Mouse (Mus musculus) forebrain, embryonic 13.5 days (tissue): ENCODE measurements at regions not wholly inside any gene's neighbourhood (a gene's known extent, or its start where the extent isn't known, plus 50 kb on each side); places are given as distances from the start of the nearest gene placed in this dataset.

ENCODE experiments used
- ATAC-seq: fragments of 200-750 bp; cut with Nextera tagmentation; 2 replicates; pipeline ENCODE4 v1.8.0; 2017
- H3K27ac ChIP-seq: fragments of 300-500 bp; sonication (generic); 2 replicates; pipeline ENCODE4 v1.5.1; 2015; ENCODE audit warnings: inconsistent platforms, mild to moderate bottlenecking, moderate library complexity
- H3K27me3 ChIP-seq: fragments of 300-500 bp; sonication (generic); 2 replicates; pipeline ENCODE4 v1.6.1; 2015; ENCODE audit warnings: mild to moderate bottlenecking, inconsistent platforms
- H3K36me3 ChIP-seq: fragments of 300-500 bp; sonication (generic); 2 replicates; pipeline ENCODE4 v1.6.1; 2015; ENCODE audit warnings: mild to moderate bottlenecking, inconsistent platforms; ENCODE audit not compliant: poor library complexity, severe bottlenecking
- H3K4me1 ChIP-seq: fragments of 300-500 bp; sonication (generic); 2 replicates; pipeline ENCODE4 v1.6.1; 2015; ENCODE audit warnings: inconsistent platforms
- H3K4me2 ChIP-seq: fragments of 300-500 bp; sonication (generic); 2 replicates; pipeline ENCODE4 v1.6.1; 2015; ENCODE audit warnings: inconsistent platforms, mild to moderate bottlenecking, moderate library complexity
- H3K4me3 ChIP-seq: fragments of 300-500 bp; sonication (generic); 2 replicates; pipeline ENCODE4 v1.5.1; 2015; ENCODE audit warnings: mild to moderate bottlenecking, inconsistent platforms
- H3K9ac ChIP-seq: fragments of 300-500 bp; sonication (generic); 2 replicates; pipeline ENCODE4 v1.6.1; 2015; ENCODE audit warnings: mild to moderate bottlenecking, inconsistent platforms
- H3K9me3 ChIP-seq: fragments of 300-500 bp; sonication (generic); replicated peaks from 2 replicates; pipeline ENCODE4 v1.6.1; 2016; ENCODE audit warnings: inconsistent platforms
- WGBS: fragments of 180-500 bp; shearing (Covaris S2); methylation state at CpG from one replicate; pipeline ENCODE4 v1.1.7; 2015; 5-methylcytosine and 5-hydroxymethylcytosine counted together

DNA sequence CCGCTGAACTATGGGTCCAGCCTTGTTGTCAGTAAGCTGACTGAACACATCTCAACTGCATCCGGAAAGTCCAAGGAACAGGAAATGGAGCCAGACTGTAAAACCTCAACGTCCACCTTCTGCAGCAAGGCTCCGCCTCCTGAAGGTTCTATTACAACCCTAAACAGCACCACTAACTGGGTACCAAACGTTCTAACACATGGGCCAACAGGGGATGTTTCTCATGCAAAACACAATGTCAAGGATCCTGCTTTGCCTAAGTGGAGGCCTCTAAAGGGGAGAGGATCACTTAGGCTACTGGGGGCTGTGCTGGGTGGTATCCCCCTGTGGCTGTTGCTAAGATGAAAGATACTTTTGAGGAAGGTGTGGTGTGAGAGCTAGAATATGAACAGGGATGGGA lies 51.0 kb upstream of the Stt3b start:
- no peak overlapping the region for H3K4me3 ChIP-seq
- H3K4me2 ChIP-seq = no peak overlapping the region
- H3K36me3 ChIP-seq = no peaks in the 10 kb centered on the region
- H3K4me1 ChIP-seq = no peaks in the 10 kb centered on the region
- H3K9ac ChIP-seq = no peak overlapping the region
- WGBS = 80% methylated on average over 5 of the region's 5 CpGs
- ATAC-seq = no peak
- no peak overlapping the region for H3K27ac ChIP-seq
- peaks cover 6% of the 10 kb centered on the region; the same call in 1 of the 2 replicates for H3K9me3 ChIP-seq
- no peaks in the 10 kb centered on the region for H3K27me3 ChIP-seq

DNA sequence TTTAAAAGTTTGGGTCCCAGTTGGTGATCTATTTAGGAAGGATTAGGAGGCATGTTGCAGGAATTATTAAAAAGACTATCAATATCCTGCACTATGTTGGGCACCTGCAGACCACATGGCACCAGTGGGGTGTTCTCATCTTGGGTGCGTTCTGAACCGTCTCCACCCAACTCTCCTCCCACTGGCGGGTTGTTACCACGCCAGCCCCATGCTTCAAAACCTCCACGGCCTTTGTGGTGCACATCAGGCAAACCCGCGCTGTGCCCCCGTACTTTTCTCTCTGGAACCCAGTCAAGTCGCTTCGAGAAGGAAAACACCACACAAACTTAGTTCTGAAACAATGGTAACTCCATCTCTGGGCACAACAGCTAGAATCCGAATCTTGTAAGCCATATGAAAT lies 51.7 kb upstream of the Stt3b start:
- Histone ChIP-seq H3K4me1 (no peaks in the 10 kb centered on the region), H3K4me3 (no peak overlapping the region), H3K36me3 (no peaks in the 10 kb centered on the region), H3K9ac (no peak overlapping the region), H3K27me3 (no peaks in the 10 kb centered on the region), H3K9me3 (peaks cover 6% of the 10 kb centered on the region; the same call in 1 of the 2 replicates), H3K4me2 (no peak overlapping the region), H3K27ac (no peak overlapping the region)
- 90% methylated on average over 11 of the region's 11 CpGs for WGBS
- ATAC-seq = no peak

DNA sequence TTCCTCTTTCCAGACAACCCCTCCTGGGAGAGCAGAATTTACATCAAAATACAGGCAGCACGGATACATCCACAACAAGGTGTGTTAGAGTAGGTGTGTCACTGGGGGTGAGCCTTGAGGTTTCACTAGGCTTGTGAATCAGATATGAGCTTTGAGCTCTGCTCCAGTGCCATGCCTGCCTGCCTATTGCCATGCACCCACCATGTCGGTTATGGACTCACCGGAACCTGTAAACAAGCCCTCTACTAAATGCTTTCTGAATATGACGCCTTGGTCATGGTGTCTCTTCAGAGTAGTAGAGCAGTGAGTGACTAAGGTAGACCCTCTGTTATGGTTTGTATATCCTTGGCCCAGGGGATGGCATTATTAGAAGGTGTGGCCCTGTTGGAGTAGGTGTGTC lies 52.3 kb upstream of the Stt3b start:
- no peaks in the 10 kb centered on the region for H3K36me3 ChIP-seq
- ATAC-seq = no peak
- H3K4me2 ChIP-seq = no peak overlapping the region
- H3K4me3 ChIP-seq = no peak overlapping the region
- H3K4me1 ChIP-seq = no peaks in the 10 kb centered on the region
- H3K27me3 ChIP-seq = no peaks in the 10 kb centered on the region
- no peak overlapping the region for H3K9ac ChIP-seq
- H3K27ac ChIP-seq = no peak overlapping the region
- H3K9me3 ChIP-seq = peaks cover 6% of the 10 kb centered on the region; the same call in 1 of the 2 replicates
- 86% methylated on average over 4 of the region's 4 CpGs for WGBS

DNA sequence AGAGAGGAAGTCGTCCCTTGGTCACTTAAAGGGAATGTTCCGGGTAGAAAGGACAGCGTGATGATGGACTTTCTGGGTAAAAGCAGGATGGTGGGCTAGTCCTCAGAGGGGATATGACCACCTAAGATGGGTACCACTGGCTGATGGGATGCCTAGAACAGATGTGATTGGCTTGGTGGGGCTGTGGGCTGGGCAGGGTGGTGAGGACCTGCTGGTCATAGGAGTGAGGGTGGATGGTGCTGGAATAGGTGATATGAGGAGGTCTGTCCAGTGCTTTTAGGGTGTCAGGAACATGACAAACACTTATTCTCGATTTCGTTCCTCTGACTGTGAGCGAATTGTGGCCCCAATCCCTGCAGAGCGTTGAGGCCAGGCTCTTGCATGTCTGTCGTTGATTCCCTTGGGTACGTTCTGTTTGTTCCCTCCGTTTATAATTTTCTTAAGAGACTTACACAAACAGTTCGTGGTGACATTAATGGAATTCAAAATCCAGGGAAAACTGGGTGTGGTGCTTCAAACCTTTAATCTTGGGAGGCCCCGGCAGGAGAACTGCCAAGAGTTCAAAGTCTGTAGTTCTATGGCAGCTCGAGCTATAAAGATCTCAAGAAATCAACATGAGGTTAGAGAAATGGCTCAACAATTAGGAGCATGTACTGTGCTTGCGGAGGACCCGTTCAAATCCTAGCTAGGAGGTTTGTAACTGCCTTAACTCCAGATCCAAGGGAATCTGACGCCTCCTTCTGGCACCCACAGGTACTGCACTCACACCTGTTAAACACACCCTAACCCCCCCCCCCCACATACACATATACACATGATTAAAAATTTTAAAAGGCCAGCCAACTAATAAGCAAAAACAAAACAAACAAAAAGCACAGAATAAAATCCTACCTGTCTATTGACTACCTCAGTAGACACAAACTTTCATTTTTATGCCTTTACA lies 55.0 kb upstream of the Stt3b start:
- Histone ChIP-seq H3K36me3 (no peaks in the 10 kb centered on the region), H3K9me3 (peaks cover 6% of the 10 kb centered on the region; the same call in 1 of the 2 replicates), H3K4me2 (no peak overlapping the region), H3K27ac (no peak overlapping the region), H3K9ac (no peak overlapping the region), H3K4me1 (no peaks in the 10 kb centered on the region), H3K27me3 (no peaks in the 10 kb centered on the region), H3K4me3 (no peak overlapping the region)
- 91% methylated on average over 16 of the region's 16 CpGs for WGBS
- ATAC-seq = no peak

DNA sequence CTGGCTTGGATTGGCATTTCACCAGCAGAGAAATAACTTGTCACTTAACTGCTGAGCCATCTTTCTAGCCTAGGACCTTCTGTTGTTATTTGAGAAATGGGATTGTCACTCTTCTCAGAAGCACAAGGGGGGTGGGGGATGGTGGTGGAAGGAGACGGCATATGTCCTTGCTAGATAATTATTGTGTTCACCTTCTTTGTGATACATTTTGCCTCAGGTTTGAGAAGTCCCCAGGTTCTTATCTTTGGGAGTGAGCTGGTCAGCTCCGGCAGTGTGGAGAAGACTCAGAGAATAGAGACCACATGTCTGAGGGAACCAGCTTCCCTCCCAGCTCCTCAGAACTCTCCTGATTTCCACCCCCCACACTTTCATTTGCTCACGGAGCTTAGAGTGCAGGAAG lies 57.6 kb upstream of the Stt3b start:
- Histone ChIP-seq H3K27me3 (no peaks in the 10 kb centered on the region), H3K4me1 (no peaks in the 10 kb centered on the region), H3K4me3 (no peak overlapping the region), H3K27ac (no peak overlapping the region), H3K4me2 (no peak overlapping the region), H3K36me3 (no peaks in the 10 kb centered on the region), H3K9me3 (peaks cover 6% of the 10 kb centered on the region; the same call in 1 of the 2 replicates), H3K9ac (no peak overlapping the region)
- ATAC-seq = no peak
- 79% methylated on average over 3 of the region's 3 CpGs for WGBS

DNA sequence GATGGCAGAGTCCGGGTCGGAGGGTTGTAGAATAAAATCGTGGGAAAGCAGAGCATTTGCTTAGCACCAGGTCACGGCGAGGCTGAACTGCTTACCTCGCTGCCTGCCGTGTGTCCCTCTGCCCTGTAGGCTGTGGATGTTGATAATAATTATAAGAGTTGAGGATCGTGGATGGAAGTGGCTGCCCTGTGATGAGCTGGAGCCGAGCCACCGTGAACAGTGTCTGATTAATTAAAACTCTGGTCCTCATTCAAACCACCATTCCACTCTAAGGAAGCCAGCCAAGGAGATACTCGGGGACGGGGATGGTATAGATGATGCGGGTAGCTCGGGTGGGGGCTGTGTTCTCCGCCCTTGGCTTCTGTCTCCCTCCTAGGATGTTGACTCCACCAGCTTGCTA lies 70.1 kb upstream of the Stt3b start:
- no peak overlapping the region for H3K27ac ChIP-seq
- peak overlapping the region; percentile 28; the same call in 1 of the 2 replicates for H3K4me2 ChIP-seq
- peaks cover 12% of the 10 kb centered on the region for H3K4me1 ChIP-seq
- no peak overlapping the region for H3K4me3 ChIP-seq
- H3K27me3 ChIP-seq = no peaks in the 10 kb centered on the region
- no peak overlapping the region for H3K9ac ChIP-seq
- no peaks in the 10 kb centered on the region for H3K36me3 ChIP-seq
- WGBS = 49% methylated on average over 15 of the region's 15 CpGs
- H3K9me3 ChIP-seq = no peaks in the 10 kb centered on the region
- ATAC-seq = peak; percentile 36; the same call in 1 of the 2 replicates

DNA sequence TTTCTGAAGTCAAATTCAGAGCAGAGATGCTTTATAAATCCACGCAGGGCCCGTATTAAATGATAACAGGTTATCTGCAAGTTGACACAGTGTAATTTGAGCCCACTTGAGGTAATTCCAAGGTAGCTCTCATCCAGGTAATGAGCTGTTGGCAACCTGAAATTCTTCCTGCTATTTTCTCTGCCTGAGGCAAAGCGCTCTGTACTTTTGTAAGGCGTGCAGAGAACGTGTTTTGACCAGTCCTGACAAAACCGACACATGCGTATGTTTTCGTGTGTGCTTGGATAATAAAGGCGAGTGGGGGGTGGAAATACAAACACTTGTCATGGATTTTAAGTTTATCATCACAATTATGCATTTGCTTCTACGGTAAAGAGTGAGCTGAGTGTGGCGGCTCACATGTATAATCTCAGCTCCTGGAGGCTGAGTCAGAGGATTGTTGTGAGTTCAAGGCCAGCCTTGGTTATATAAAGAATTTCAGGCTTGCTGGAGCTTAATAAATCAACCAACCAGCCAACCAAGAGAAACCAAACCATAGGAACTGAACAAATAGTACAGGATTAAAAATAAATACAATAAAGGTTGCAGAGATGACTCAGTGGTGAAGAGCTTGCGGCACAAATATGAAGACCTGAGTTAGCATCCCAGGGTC lies 72.7 kb upstream of the Stt3b start:
- Histone ChIP-seq H3K36me3 (no peaks in the 10 kb centered on the region), H3K9me3 (no peaks in the 10 kb centered on the region), H3K27ac (no peak overlapping the region), H3K27me3 (no peaks in the 10 kb centered on the region), H3K4me2 (no peak overlapping the region), H3K9ac (no peak overlapping the region), H3K4me1 (peaks cover 12% of the 10 kb centered on the region), H3K4me3 (no peak overlapping the region)
- 91% methylated on average over 12 of the region's 12 CpGs for WGBS
- ATAC-seq = no peak

DNA sequence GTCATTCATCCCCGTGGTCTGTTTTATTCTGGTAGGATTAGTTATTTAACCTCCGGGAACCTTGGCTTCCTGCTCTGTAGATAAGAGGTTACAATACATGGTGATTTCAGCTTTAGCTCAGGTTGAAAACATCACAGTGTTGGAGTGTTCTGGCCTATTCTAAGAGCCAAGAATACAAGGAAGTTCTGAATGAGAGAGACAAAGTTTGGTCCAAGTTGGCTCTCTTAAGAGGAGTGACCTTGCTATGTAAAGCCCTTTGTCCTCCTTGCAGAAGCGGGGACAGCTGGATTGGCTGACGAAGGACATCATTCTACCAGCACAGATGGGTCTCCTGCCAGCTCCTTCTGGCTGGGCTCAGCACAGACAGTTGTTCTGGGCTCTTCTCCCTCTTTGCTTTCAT lies 73.7 kb upstream of the Stt3b start:
- no peak overlapping the region for H3K9ac ChIP-seq
- H3K9me3 ChIP-seq = no peaks in the 10 kb centered on the region
- H3K4me1 ChIP-seq = peaks cover 12% of the 10 kb centered on the region
- no peaks in the 10 kb centered on the region for H3K27me3 ChIP-seq
- WGBS = 81% methylated on average over 4 of the region's 4 CpGs
- no peaks in the 10 kb centered on the region for H3K36me3 ChIP-seq
- ATAC-seq = no peak
- no peak overlapping the region for H3K27ac ChIP-seq
- H3K4me2 ChIP-seq = no peak overlapping the region
- H3K4me3 ChIP-seq = no peak overlapping the region

DNA sequence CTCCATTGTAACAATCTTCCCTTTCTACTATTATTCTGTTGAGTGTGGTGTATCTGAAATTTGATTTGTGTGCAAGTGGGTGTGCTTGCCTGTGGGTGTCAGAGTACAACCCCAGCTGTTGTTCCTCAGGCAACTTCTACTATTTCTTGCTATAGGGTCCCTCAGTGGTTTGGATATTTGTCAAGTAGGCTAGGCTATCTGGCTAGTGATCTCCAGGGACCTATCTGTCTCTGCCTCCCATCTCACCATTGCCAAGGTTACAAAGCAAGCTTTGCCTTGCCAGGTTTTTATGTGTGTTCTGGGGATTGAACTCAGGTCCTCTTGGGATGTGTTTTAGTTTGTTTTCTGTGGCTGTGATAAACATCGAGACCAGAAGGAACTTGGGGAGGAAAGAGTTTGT lies 74.1 kb upstream of the Stt3b start:
- Histone ChIP-seq H3K36me3 (no peaks in the 10 kb centered on the region), H3K27ac (no peak overlapping the region), H3K27me3 (no peaks in the 10 kb centered on the region), H3K4me2 (no peak overlapping the region), H3K9ac (no peak overlapping the region), H3K9me3 (no peaks in the 10 kb centered on the region), H3K4me1 (peaks cover 12% of the 10 kb centered on the region), H3K4me3 (no peak overlapping the region)
- no peak for ATAC-seq
- WGBS = 96% methylated on average over 1 of the region's 1 CpGs

DNA sequence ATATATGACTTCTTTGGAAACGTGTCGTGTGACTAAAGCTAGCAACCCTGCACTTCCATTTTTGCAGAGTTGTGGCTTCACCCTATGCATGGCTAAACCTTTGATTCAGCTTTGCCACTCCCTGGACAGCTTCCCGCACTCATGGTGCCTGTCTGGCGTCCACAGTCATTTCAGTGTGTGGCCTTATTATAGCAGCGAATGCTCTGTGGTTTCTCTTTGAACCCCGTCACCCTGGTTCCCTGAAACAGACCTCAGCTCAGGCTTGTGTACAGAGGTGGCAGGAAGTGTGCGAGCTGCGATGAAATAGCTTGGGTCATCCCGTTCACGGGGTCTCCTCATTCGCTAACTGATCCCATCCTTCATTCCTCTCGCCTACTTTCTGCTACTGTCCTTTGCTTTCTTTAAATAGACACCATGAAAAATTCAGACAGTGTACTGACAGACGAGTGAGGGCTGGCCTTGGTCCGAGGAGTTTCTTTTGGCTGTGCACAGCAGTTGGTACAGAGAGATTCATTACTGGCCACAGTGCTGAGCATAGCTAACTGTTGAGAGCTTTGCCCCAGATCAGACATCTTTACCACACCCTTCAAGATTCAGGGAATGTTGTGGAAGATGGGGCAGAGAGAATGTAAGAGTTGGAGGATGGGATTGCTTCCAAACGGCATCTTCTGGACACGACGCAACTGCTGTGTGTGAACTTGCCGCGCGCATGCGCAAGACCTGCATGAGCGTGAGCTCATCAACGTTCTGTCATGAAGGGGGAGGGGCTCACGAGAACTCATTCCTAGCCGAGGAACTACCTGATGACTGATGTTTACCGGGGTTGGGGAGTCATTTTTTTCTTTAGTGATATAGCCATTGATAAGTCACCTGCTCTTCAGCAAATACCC lies 77.5 kb upstream of the Stt3b start:
- 90% methylated on average over 26 of the region's 26 CpGs for WGBS
- H3K4me1 ChIP-seq = peaks cover 15% of the 10 kb centered on the region
- H3K4me2 ChIP-seq = no peak overlapping the region
- H3K27me3 ChIP-seq = no peaks in the 10 kb centered on the region
- H3K4me3 ChIP-seq = no peak overlapping the region
- no peak overlapping the region for H3K9ac ChIP-seq
- H3K27ac ChIP-seq = no peak overlapping the region
- H3K9me3 ChIP-seq = no peaks in the 10 kb centered on the region
- H3K36me3 ChIP-seq = no peaks in the 10 kb centered on the region
- ATAC-seq = no peak

DNA sequence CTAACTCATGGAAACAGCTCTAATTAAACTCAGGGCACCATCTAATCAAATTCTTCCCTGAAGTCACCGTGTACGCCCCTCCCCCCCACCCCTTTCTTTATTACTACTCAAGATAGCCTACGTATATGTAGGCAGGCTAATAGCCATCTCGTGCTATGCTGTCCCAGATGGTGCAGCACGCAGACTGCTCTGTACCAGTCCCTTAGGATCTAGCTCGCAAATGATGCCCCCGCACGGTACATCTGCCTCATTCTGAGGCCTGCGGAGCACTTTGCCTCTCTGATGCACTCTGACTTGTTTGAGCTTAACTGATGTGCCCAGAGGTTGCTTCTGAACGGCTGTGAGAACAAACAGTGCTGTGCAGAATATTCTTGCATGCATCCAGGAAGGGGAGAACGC lies 78.1 kb upstream of the Stt3b start:
- no peak overlapping the region for H3K27ac ChIP-seq
- H3K9me3 ChIP-seq = no peaks in the 10 kb centered on the region
- H3K9ac ChIP-seq = no peak overlapping the region
- 89% methylated on average over 11 of the region's 11 CpGs for WGBS
- no peak overlapping the region for H3K4me3 ChIP-seq
- H3K4me1 ChIP-seq = peaks cover 15% of the 10 kb centered on the region
- H3K27me3 ChIP-seq = no peaks in the 10 kb centered on the region
- H3K36me3 ChIP-seq = no peaks in the 10 kb centered on the region
- no peak for ATAC-seq
- no peak overlapping the region for H3K4me2 ChIP-seq

DNA sequence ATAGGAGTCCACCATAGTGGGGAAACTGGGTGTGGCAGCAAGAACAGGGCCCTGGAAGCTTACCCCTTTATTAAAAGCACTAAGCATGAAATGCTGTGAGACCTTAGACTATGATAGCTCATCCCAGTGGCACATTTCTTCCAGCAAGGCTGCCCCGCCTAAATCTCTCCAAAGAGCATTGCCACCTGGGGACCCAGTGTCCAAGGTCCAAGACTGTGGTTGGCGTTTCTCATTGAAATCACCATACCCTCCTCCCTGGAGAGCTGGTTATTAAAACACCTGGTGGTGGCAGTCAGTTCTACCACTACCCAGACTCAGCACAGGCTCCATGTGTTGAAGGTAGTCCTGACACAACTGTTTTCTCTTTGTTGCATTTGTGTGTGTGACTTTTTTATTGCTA lies 78.9 kb upstream of the Stt3b start:
- H3K4me3 ChIP-seq = no peak overlapping the region
- 91% methylated on average over 2 of the region's 2 CpGs for WGBS
- H3K4me2 ChIP-seq = no peak overlapping the region
- no peaks in the 10 kb centered on the region for H3K9me3 ChIP-seq
- H3K36me3 ChIP-seq = no peaks in the 10 kb centered on the region
- no peak for ATAC-seq
- H3K4me1 ChIP-seq = peaks cover 15% of the 10 kb centered on the region
- no peaks in the 10 kb centered on the region for H3K27me3 ChIP-seq
- no peak overlapping the region for H3K9ac ChIP-seq
- H3K27ac ChIP-seq = no peak overlapping the region
